Mouse (Mus musculus) cerebellum, adult 9-11 months (tissue): ENCODE measurements around the gene Syn3.
A peak's percentile ranks its signal among the peaks of the same experiment; 100 is the strongest.
"Not testable (repeated sequence)": the region's sequence is repeated elsewhere in the genome, so short reads cannot be mapped to it uniquely, and the experiment has no call there.

Experiments
- DNase-seq: peaks from one replicate; pipeline ENCODE4 v3.0.0; 2022

Gene Syn3

DNA sequence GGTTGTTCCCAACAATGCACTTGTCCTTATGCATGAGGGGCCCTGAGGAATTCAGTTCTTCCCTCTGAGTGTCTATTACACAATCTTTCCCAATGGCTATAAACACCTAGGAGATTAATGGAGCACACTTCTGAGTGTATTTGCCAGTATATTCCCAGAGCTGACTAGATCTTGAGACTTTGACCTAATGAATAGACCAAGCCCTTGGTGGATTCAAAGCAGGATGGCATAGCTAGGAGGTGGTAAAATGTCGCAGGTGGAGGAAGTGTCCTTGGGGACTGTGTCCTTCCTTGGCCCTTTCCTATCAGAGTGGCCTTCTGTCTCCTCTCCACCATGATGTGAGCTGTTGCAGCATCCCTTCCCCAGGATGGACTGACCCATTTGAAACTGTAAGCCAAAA is 362.4 kb downstream of the Syn3 start:
- no peak for DNase-seq

DNA sequence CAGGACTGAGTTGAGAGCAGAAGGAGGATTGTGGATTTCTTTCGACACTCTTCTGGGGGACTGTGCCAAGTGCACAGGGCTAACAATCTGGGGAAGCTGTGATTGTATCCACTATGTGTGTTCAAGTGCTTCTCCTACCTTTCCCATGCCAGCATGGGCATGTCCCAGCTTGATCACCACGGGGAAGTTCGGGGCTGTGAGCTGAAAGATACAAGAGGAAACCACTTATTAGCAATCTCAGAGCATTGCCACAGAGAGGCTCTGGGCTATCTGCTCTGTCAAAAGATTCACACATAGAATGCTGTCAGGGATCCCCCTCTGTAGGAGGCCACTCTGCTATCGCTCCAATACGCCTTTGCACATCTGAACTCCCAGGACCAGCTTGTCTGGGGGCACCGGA is 363.8 kb downstream of the Syn3 start:
- DNase-seq: no peak

DNA sequence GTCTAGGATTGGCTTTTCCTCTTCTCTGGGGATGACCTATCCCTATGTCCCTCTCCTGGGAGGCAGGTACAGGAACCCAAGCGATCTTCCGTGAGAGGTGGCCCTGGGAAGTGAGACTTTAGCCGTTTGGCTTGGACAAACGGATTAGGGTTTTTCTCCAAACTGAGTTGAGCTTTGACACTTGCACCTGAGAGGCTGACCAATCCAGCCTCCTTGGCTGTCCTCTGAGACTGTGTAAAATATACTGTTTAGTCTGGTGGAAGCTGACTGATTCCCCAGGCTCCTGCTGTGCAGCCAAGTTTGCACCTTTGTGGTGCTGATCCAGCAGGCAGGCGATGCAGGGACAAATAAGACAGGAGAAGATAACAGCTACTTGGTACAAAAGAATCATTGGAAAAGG is 364.4 kb downstream of the Syn3 start:
- no peak for DNase-seq

DNA sequence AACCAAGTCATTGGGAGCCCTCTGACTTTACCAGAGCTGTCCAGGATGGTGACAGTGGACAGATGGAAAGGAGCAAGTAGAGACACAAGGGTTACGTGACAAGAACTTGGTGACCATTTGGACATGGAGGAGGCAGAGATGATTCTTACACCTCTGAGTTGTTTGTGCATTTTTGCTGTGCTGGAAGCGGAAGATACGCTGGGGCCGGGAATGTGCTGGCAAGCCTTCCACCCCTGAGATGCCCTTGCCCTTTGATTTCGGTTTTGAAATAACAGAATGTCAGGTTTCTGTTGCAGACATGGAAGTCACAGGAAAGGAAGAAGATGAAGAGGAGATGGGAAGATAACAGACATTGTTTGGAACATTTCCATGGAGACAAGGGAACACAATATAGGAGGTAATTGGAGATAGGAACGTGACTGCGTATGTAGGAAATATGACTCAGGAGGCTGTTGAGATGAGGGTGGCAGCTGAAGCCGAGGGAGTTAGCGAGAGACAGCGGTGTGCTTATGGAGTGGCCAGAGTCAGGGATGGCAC is 366.2 kb downstream of the Syn3 start:
- DNase-seq: no peak

DNA sequence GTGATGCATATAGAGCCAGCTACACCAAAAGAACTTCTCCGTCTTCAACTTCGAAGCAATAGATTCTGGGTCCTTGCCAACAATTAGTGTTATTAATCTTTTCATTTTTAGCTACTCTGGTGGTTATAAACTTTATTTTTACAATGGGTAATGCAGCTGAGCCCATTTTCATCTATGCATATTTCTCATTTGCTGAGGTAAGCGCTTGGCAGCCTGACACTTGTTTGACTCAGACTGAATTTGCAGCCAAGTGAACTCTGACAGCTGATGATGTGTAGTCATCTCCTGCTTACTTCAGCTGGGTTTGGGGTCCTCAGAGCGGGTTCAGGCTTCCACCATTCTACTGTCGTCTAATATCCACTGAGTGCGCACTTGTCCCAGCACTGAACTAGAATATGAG is 369.6 kb downstream of the Syn3 start:
- DNase-seq: no peak

DNA sequence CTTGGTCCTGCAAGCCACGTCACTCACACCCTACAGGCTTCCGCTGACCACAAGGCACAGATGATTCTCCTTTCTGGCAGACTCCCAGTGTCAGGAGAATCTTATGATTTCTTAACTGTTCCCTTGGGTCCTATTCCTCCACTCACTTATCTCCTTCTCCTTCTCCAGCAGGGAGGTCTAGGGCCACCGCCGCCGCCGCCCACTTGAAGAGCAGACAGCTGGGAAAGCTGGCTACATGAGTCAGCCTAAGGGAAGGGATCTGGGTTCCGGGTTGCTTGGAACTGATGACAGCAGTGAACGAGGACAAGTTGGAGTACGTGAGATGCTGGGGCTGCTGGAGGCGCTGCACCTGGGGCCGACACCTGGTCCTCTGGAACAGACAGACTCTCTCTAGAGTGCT is 372.2 kb downstream of the Syn3 start:
- DNase-seq: no peak

DNA sequence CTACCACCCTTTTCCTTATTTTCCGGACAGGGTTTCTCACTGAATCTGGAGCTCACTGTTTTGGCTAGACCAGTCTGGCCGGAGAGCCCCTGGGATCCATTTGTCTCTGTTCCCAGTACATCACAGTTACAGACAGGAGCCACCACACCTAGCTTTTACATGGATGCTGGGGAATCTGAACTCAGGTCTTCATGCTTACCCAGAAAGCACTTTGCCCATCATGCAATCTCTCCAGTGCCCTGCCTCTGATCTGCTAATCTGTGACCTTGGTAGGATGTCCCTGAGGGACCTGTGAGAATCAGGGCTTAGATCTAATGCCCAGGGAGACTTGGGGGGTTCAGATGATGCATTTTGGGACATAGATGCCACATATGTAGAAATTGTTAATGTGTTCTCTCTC is 373.3 kb downstream of the Syn3 start:
- no peak for DNase-seq

DNA sequence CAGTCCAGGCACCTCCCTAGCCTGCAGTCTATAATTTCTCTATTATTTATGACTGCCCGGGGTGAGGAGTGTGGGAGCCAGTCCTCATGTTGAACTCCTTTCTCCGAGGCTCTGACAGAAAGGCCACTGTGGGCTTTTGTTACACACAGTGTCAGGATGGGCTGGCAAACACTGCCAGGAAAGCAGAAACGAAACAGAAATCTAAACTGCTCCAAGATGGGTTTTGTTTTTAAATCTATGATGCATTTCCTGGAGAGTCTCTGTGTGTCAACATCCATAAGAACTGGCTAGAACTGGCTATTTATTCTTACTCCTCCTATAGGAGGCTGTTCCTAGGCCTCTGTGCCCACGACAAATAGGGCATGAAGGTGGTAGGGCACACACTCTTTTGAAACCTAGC is 374.6 kb downstream of the Syn3 start:
- no peak for DNase-seq

DNA sequence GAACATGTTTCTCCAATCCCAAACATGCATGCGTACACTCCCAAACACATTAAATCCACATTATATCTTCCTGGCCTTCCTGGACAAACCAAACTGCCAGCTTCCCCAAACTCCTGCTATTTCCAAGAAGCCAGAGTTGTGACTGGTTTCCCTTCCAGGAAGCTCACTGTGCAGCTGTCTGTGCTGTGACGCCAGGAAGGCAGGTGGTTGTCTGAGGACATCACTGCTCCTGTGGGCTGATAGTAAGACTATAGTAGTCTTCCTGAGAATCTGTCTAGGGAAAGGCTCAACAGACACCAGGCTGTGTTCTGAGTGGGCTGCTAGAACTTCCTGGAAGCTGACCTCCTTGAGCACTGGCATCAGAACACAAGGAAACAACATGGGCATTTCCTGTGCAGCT is 375.5 kb downstream of the Syn3 start:
- DNase-seq: no peak

DNA sequence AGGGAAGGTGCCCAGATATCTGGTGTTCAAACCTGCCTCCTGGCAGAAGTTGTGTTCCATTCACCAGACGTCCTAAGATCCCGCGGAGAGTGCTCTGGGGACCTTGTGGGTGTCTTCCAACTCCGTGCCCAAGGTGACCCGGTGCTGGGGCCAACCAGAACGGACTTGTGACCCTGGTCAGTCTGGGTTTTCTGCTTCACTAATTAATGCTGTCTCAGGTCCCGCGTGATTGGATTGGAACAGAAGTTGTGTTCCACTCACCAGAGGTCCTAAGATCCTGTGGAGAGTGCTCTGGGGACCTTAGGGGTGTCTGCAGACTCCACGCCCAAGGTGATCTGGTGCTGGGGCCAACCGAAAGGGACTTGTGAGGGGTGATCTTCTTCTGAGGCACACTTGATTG is 376.2 kb downstream of the Syn3 start:
- DNase-seq: not testable (repeated sequence)

DNA sequence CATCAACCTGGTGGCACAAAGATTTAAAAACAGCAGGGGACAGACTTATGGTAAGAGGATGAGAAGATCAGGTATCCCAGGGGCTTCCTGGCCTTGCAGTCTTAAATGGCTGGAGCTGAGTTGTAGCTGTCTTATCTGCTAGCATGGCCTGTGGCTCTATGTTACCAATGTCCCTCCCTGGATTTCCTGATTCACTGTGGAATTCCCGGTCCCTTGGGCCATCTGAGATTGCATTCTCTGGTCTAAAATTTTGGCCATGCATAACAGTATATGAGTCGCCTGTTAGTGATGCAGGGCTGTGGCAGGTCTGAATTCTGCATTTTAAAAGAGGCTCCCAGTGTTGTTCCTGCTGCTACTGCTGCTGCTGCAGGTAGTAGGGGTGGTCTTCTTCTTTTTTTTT is 382.4 kb downstream of the Syn3 start:
- no peak for DNase-seq

DNA sequence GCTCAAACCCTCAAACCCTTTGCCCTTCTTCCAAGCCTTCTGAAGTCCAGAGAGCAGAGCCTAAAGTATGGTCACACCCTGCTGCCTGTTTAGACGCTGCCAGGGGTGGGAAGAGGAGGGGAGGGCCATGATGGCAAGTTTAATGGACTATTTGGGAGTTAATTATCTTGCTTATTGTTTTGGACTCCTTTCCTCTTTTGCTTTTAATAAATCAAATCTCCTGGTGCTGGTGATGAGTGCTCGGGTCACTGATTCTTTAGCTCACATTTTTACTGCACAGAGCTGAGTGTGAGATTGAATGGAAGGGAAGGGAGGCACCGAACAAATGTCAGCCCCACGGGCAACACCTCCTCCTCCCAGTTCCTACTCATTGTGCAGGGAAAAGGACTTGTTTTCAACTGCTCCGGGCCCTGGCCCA is 384.3 kb downstream of the Syn3 start:
- no peak for DNase-seq

DNA sequence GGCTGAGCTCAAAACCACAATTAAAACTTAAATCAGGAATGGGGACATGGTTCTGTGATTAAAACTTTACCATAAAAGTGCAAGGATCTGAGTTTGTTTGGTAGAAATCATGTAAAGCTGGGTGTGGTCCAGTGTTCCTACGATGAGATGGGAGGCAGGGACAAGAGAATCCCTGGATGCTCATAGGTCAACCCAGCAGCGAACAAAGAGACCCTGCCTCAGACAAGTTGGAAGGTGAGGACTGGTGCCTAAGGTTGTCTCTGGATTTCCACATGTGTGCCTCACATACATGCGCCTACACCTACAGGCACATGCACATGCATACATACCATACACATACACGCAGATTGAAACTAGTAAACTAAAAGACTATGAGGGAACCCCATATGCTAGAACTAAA is 389.9 kb downstream of the Syn3 start:
- DNase-seq: no peak

DNA sequence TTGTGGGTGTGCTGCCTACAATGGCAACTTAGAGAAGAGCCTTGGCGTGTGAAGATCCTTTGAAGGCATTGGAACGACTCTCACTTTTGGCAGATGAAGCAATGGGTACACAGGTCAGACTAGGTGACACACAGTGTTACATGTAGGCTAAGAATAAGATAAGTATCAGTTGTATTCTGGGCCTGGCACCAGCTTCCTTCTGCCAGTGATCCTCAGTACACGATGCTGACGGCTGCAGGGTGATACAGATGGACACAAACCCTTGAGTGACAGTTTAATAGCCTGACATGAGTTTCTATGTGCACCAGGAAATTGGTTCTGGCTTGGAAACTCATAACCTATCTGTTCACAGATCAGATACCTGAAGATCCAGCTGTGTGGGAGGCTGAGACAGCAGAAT is 391.0 kb downstream of the Syn3 start:
- no peak for DNase-seq

DNA sequence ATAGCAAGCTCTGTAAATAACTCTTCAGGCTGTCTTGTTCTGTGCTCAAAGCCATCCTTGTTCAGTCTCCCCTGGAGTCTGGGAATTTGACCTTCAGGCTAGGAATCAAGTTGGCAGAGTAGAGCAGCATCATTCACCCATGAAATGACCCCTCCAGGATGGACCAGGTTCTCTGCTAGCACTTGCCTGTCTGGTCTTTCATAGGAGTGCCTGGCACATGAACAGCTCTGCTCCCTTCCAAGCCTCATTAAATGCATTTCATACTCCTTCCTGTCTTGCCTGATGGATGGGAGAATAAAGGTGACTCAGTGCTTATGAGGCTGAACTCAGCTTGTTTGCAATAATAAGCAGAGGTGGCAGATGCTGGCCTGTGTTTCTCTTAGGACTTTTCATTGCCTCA is 394.7 kb downstream of the Syn3 start:
- no peak for DNase-seq

DNA sequence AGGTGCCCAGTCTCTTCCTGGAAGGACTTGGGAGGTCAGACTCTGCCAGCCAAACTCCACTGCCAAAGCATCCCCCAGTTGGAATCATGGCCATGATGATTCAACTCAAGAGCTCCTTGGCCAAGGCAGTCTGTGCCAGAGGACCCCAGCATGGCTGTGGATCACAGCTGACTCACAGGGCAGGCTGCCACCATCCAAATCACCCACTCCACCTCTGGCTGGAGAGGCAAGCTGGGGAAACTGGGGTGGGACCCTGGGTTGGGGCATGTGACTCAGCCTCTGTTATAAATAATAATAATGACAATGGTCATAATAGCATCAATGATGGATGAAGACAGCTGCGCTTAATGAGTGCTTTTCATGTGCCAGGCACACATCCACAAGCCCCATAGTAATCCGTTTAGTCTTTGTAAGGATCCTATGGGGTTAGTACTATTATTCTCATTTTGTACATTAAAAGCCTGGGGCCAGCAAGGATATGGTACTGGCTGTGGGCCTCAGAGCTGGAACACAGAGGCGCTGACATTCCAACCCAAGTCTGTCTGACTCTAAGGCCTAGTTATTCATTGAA is 398.3 kb downstream of the Syn3 start:
- DNase-seq: peak; percentile 9

DNA sequence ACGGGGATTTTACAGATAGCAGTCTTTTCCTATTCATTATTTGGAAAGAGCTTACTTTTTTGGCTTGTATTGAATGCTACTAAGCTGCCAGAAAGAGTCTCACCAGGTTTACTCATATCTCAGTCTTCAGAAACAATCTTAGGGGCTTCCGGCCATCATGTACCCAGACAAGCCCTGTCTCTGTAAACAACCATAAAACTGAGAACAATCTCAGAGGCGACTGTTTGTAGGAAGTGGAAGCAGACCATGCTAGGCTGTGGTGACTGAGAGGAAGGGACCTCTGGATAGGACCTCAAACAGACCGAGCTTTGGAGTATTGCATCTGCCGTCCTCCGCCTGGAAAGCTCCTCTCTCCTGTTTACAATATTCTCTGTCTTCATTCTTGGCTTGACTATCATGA is 400.3 kb downstream of the Syn3 start:
- DNase-seq: no peak

DNA sequence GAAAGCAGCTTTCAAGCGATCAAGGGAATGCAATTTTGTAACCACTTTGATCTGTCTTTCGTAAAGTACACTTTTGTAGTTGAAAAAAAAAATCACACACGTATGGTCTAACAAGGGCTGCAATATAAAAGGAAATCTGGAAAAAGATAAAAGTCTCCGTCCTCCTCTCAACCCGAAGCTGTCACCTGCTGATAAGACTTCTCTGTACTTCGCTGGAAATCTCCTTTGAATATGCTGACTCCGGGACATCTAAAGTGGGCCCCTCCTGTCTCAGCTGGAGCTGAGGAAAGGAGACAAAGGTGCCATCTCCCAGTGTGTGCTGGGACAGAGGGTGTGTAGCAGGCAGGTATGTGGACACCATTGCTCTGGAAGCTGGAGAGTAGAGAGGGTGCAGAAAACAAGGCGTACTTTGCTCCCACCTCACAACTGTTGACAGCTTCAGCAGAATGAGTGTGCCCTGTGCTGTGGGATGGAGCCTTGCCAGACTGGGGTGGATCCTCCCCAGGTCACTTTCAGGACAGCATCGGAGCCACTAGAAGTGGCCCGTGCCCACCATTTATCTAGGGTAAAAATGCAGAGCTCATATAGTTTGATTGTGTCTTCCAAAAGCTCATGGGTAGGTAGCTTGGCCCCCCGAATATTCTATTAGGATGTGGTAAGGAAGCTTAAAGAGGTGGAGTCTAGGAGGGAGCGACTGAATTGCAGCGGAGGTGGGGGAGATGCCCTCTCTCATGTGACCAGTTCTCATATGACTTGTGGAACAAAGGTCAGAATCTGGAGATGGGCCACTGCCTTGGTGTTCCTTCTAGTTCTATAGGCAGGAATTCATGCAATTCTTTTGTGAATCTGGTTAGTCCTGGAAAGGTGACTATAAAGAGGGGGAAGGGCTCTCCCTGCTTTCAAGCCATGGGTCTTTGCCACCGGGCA is 405.3 kb downstream of the Syn3 start:
- DNase-seq: no peak

DNA sequence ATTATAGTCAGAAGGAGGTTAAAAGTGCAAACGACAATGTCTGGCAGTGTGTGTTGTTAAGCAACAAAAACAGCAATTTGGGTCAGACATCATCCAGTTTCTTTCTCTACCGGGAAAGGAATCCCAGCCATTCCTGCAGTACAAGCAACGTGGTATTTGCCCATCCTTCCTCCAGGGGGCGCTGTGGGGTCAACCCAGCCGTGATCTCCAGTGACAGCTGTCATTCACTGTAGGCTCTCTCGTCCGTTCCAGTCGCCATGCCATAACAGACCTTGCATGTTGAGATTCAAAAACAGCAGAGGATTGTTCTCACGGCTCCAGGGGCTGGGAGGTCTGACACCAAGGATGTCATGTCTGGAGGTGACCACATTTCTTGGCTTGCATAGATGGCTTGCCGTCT is 406.8 kb downstream of the Syn3 start:
- no peak for DNase-seq

DNA sequence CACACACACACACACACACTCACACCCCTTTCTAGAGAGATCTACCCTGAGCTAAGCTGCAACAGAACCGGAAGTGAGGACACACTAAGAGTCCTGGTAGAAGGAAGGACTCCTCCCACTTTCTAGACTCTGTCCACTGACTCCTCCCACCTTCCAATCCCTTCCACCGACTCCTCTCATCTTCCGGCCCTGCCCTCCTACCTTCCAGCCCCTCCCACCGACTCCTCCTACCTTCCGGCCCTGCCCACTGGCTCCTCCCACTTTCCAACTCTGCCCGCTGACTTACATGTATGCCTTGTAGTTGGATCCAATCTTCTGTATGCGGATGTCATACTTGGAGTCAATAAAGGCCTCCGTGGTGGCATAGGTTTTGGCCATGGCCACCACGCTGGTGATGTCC is 418.8 kb downstream of the Syn3 start:
- no peak for DNase-seq

DNA sequence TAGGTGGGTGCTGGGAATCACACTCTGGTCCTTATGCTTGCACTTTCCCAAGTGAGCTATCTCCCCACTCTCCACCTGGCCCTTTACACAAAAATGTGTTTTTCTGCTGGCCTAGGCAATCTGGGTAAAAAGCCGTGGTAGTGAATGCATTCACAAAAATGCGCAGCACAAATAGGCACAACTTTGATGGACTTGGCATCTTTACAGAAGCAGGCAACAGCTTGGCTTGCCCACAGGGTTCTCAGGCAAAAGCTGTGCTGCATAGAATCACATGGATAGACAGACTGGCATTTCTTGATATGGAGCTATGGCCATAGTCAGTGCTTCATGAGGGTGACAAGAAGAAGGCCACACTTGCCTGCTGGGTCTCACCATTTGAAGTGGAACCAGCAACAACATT is 419.9 kb downstream of the Syn3 start:
- no peak for DNase-seq

DNA sequence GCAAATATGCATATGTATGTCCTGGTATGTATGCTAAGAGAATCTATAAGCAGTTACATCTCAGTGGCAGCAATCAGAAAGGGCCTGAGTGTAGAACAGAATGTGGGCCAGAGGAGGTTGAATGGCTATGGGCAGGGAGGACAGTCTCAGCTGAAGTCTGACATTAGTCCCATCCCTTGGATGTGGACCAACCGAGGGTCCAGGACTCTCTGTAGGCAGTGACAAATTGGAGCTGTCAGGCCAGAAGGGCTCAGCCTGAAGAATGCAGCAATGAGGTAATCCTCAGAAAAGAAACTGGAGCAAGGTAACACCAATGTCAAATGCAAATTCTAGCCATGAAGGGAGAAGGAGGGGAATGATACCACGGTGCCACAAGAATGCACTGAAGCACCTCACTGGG is 421.4 kb downstream of the Syn3 start:
- no peak for DNase-seq

DNA sequence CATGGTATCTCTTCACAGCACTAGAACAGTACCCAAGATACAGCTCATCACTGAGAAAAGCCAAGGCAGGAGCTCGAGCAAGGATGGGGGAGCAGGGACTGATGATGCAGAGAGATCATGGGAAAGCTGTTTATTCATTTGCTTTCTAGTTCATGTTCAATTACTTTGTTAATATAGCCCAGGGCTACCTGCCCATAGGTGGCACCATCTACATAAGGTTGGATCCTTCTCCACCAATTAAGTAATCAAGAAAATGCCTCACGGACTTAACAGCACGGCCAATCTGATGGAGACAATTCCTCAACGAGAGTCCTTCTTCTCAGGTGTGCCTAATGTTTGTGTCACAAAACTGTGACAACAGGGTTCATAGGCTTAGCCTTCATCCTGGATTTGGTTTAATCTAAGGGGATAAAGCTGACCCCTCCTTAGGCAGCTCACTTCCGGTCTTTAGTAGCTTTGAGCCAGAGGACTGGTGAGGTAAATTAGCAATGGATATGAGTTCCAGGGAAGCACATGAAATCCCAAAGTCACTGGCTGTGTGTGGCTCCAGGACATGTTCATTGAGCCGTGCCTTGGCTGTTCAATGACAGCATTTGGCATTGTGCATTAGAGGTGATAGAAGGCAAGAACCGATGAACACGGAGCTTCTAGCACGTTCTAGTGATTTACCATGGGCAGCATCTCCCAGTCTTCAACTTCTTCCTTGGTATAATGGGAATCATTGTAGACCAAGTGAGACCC is 423.6 kb downstream of the Syn3 start:
- DNase-seq: no peak

DNA sequence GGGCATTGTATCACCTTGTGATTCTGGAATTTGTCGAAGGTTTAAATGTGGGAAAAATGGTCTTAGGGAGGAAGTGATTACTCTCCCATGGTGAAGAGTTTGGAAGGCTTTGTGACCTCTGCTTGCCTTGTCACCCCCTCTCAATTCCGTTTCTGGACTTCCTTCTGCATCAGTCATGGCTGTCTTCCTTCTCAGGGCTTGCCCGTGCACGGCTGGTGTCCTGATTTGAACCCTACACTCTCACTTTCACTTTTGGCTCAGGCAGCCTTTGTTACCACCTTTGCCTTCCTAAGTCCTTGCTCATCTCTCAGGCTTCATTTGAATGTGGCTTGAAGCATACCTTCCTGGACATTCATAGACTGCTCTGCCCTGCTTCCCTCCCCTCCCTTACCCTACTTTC is 424.6 kb downstream of the Syn3 start:
- DNase-seq: no peak
